Mouse (Mus musculus): ENCODE data around the gene Epb42. TPM values are rescaled to one million over a fixed set of nuclear protein-coding genes. Genes with fewer than 3 reads are reported as not detected.

Gene Epb42
- total and polyA plus RNA-seq, 3 experiments: not detected

DNA sequence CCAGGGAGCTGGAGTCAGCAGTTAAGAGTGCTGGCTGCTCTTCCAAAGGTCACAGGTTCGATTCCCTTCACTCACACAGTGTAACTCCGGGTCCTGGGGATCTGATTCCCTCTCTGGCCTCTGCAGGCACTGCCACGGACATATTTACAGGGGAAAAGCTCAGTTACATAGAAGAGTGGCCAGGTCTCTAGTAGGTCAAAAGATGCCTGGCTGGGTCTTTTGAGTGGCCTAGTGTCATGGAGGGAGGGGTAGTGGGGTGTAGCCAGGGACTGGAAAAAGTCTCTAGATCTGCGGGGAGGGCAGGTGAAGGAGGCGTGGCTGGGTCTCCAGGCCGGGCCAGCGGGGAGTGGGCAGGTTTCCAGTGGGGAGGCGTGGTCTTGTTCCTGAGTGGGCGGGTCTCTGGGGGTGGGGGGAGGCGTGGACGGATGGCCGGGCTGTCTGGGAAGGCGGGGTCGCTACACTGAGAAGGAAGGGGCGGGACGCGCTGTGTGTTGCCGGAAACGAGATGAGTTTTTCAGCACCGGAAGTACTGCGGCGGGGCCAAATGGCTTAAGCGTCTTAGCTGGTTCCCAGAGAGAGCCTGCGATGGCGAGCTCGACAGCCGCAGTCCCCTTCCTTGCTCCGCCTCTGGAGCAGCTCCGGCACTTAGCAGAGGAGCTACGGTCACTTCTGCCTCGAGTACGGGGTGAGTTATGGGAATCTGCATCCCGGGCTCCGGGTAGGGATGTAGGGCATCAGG, 28.8 kb downstream of the Epb42 start, which contains the start of gene Ccndbp1 (continued):
- TF ChIP-seq MAX (IDR thresholded peaks at IDR 0.05; ENCODE audit: low read length) (peak; percentile 61), EP300 (IDR thresholded peaks at IDR 0.05; ENCODE audit: low read length) (no peak), JUND (conservative IDR thresholded peaks at IDR 0.05; ENCODE audit: low read depth, low read length) (no peak), ZC3H11A (IDR thresholded peaks at IDR 0.05; ENCODE audit: low read depth, low read length) (no peak), UBTF (IDR thresholded peaks at IDR 0.05; ENCODE audit: low read depth, low read length) (no peak), CTCF (conservative IDR thresholded peaks at IDR 0.05 in 1 of 2, IDR thresholded peaks at IDR 0.05 in 1 of 2; ENCODE audit: low read depth in 2 of 2, low read length in 2 of 2) (no peak), ZNF384 (IDR thresholded peaks at IDR 0.05; ENCODE audit: low read depth, low read length) (no peak), CHD2 (IDR thresholded peaks at IDR 0.05; ENCODE audit: low read length) (peak; percentile 49; the same call in 1 of the 2 replicates), NRF1 (IDR thresholded peaks at IDR 0.05; ENCODE audit: low read depth, low read length) (no peak), RAD21 (IDR thresholded peaks at IDR 0.05; ENCODE audit: low read depth, low read length) (no peak), MAFK (IDR thresholded peaks at IDR 0.05; ENCODE audit: insufficient replicate concordance, low read length) (no peak), ZKSCAN1 (IDR thresholded peaks at IDR 0.05; ENCODE audit: borderline replicate concordance, low read depth, low read length) (no peak)

DNA sequence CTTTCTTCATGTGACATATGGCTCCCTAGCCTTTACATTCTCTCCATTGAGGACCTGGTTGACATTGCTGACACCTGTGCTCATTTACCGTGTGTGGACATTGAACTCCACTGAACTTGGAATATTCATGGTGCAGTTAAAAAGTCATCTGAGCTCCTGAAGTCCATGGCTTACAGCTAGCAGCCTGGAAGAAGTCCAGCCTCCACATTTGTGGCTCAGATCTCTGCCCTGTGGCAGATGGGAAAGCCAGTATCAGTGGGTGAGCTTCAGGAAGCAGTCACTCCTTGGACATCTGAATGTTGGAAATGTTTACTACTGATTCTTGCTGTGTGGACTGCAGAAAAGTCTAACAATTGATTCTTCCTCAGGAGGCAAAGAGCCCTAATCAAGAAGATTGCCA, 29.9 kb downstream of the Epb42 start:
- 0 out of 2 replicates have a peak, but pooled peaks cover 2% of the 10 kb centered on the region for H3K79me2 ChIP-seq (replicated peaks; ENCODE audit: control insufficient read depth, extremely low read depth, insufficient read depth, poor library complexity, severe bottlenecking)
- no peaks in the 10 kb centered on the region for H3K9me3 ChIP-seq (replicated peaks; ENCODE audit: low read length)
- H3K4me2 ChIP-seq (ENCODE audit: insufficient read depth, low read depth, poor library complexity, severe bottlenecking): no peak overlapping the region
- TF ChIP-seq MAFK (IDR thresholded peaks at IDR 0.05; ENCODE audit: insufficient replicate concordance, low read length) (no peak), POLR2A (IDR thresholded peaks at IDR 0.05; ENCODE audit: low read depth, low read length) (no peak), ZNF384 (IDR thresholded peaks at IDR 0.05; ENCODE audit: low read depth, low read length) (no peak), BHLHE40 (IDR thresholded peaks at IDR 0.05; ENCODE audit: low read depth, low read length) (no peak), IRF4 (IDR thresholded peaks at IDR 0.05; ENCODE audit: low read depth, low read length) (no peak), POLR2AphosphoS2 (IDR thresholded peaks at IDR 0.05; ENCODE audit: low read depth, low read length) (no peak), NRF1 (IDR thresholded peaks at IDR 0.05; ENCODE audit: low read depth, low read length) (no peak), MAZ (IDR thresholded peaks at IDR 0.05; ENCODE audit: low read depth, low read length) (no peak), CHD2 (IDR thresholded peaks at IDR 0.05; ENCODE audit: low read length) (no peak), ZC3H11A (IDR thresholded peaks at IDR 0.05; ENCODE audit: low read depth, low read length) (no peak), MEF2A (IDR thresholded peaks at IDR 0.05; ENCODE audit: borderline replicate concordance, low read depth, low read length) (no peak)
- no peak overlapping the region for H3K4me3 ChIP-seq (replicated peaks in 1 of 3; ENCODE audit: low read depth in 2 of 3, low read length in 2 of 3, poor library complexity in 1 of 3)
- peaks cover 2 to 13% of the 10 kb centered on the region in 2 experiments; a peak in 2 of 4 replicates for H3K4me1 ChIP-seq (ENCODE audit: control insufficient read depth in 1 of 2, insufficient read depth in 2 of 2)
- H3K27ac ChIP-seq (ENCODE audit: insufficient read depth, low read depth): no peak overlapping the region
- H3K36me3 ChIP-seq (replicated peaks in 1 of 2; ENCODE audit: control insufficient read depth in 1 of 2, insufficient read depth in 1 of 2, low read length in 1 of 2): peaks cover 8 to 22% of the 10 kb centered on the region in 2 experiments
- DNase-seq (ENCODE audit: extremely low read depth): no peak
- no peak overlapping the region for H3K9ac ChIP-seq (ENCODE audit: insufficient read depth, low read depth)
- no peaks in the 10 kb centered on the region for H3K27me3 ChIP-seq (replicated peaks)
- in situ Hi-C loops (cut with MboI; ENCODE audit: low pct_ligation_motif_present, low pct_unique_long_range_greater_than_20kb, low sequenced_read_pairs) (no loop called here), dilution Hi-C loops (cut with MboI; ENCODE audit: extremely low pct_ligation_motif_present, extremely low pct_unique_long_range_greater_than_20kb, low sequenced_read_pairs) (no loop called here)
